Mouse (Mus musculus) kidney, postnatal 0 days (tissue): ENCODE results near the gene Prm2. TPM values are rescaled to one million over a fixed set of nuclear protein-coding genes. Genes with fewer than 3 reads are reported as not detected.

Experiments
- ATAC-seq: fragments of 200-750 bp; cut with Nextera tagmentation; replicated peaks from 2 replicates; pipeline ENCODE4 v1.8.0; 2017; ENCODE audit warnings: low read depth, moderate number of reproducible peaks, moderate TSS enrichment, moderate library complexity; ENCODE audit not compliant: low FRiP score
- DNase-seq: peaks from one replicate; pipeline ENCODE4 v3.0.0-alpha.2; 2016; ENCODE audit warnings: low spot score
- H3K27ac ChIP-seq: fragments of 300-500 bp; sonication (generic); 2 replicates; pipeline ENCODE4 v1.5.1; 2014; ENCODE audit warnings: mild to moderate bottlenecking
- H3K27me3 ChIP-seq: fragments of 300-500 bp; sonication (generic); 2 replicates; pipeline ENCODE4 v1.6.1; 2014; ENCODE audit warnings: low read length, mixed read lengths; ENCODE audit not compliant: insufficient read depth
- H3K36me3 ChIP-seq: fragments of 300-500 bp; sonication (generic); 2 replicates; pipeline ENCODE4 v1.6.1; 2014; ENCODE audit warnings: low read length, mixed read lengths; ENCODE audit not compliant: insufficient read depth
- H3K4me1 ChIP-seq: fragments of 300-500 bp; sonication (generic); replicated peaks from 2 replicates; pipeline ENCODE4 v1.6.1; 2014; ENCODE audit warnings: antibody characterized with exemption, low read length, mixed read lengths; ENCODE audit not compliant: insufficient read depth
- H3K4me2 ChIP-seq: fragments of 300-500 bp; sonication (generic); 2 replicates; pipeline ENCODE4 v1.6.1; 2014; ENCODE audit warnings: mild to moderate bottlenecking, low read length, moderate library complexity, mixed read lengths
- H3K4me3 ChIP-seq: fragments of 300-500 bp; sonication (generic); replicated peaks from 2 replicates; pipeline ENCODE4 v1.5.1; 2014; ENCODE audit warnings: low read depth, low read length
- H3K9ac ChIP-seq: fragments of 300-500 bp; sonication (generic); 2 replicates; pipeline ENCODE4 v1.6.1; 2014; ENCODE audit warnings: low read depth, low read length
- H3K9me3 ChIP-seq: fragments of 300-500 bp; sonication (generic); replicated peaks from 2 replicates; pipeline ENCODE4 v1.6.1; 2016; ENCODE audit warnings: low read length, inconsistent platforms, mixed read lengths
- CTCF ChIP-seq: IDR thresholded peaks from 2 replicates; pipeline ENCODE4 v1.5.1; 2016; ENCODE audit warnings: antibody characterized with exemption, low read depth, mild to moderate bottlenecking, moderate library complexity
- WGBS: fragments of 180-500 bp; shearing (Covaris S2); extraction: QIAGEN DNeasy Blood & Tissue Kit; methylation state at CpG from one replicate; pipeline ENCODE4 v1.1.7; 2014; 5-methylcytosine and 5-hydroxymethylcytosine counted together
- polyA plus RNA-seq: library from polyadenylated mRNA; unstranded; fragments of >200 nt; fragmentation: Nextera tagmentation; extraction: Ambion mirVana; gene quantifications from 2 replicates; pipeline ENCODE4 v1.2.1, GENCODE M21; 2015

Gene Prm2
- polyA plus RNA-seq, 1 experiment from 2014 or later, result not detected

GRCm38 (mm10) chr16:10827766-10828460, 32.0 kb upstream of the Prm2 start:
- H3K36me3 ChIP-seq, result no peaks in the 10 kb centered on the region
- H3K9ac ChIP-seq, result no peak overlapping the region
- WGBS, result 76% methylated on average over 7 of the region's 7 CpGs
- TF ChIP-seq CTCF, result no peak
- H3K27ac ChIP-seq, result no peak overlapping the region
- H3K4me1 ChIP-seq, result no peaks in the 10 kb centered on the region
- no peaks in the 10 kb centered on the region for H3K9me3 ChIP-seq
- no peaks in the 10 kb centered on the region for H3K27me3 ChIP-seq
- ATAC-seq (no peak), DNase-seq (no peak)
- no peak overlapping the region for H3K4me2 ChIP-seq
- H3K4me3 ChIP-seq, result no peak overlapping the region

DNA sequence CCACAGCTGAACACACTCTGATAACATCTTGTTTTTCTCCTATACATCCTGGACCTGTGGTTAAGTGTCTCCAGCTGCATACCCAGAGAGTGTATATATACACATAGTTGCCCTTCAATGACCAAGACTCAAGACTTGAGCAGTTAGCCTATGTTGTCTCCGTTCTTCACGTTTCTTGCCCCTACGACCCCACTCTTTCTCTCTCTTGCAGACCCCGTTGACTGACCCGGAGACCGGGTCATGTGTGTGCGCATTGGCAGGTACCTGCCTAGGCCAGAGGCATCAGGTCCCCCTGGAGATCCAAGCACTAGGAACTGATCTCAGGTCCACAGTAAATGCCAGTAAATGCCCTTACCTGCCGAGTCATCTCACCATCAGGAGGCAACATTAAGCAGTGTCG, 31.3 kb upstream of the Prm2 start:
- no peaks in the 10 kb centered on the region for H3K36me3 ChIP-seq
- ATAC-seq, result no peak
- no peaks in the 10 kb centered on the region for H3K9me3 ChIP-seq
- H3K4me3 ChIP-seq, result no peak overlapping the region
- no peak for TF ChIP-seq CTCF
- no peaks in the 10 kb centered on the region for H3K4me1 ChIP-seq
- H3K27me3 ChIP-seq, result no peaks in the 10 kb centered on the region
- H3K27ac ChIP-seq, result no peak overlapping the region
- WGBS, result 92% methylated on average over 9 of the region's 9 CpGs
- no peak overlapping the region for H3K4me2 ChIP-seq
- DNase-seq, result no peak
- no peak overlapping the region for H3K9ac ChIP-seq

DNA sequence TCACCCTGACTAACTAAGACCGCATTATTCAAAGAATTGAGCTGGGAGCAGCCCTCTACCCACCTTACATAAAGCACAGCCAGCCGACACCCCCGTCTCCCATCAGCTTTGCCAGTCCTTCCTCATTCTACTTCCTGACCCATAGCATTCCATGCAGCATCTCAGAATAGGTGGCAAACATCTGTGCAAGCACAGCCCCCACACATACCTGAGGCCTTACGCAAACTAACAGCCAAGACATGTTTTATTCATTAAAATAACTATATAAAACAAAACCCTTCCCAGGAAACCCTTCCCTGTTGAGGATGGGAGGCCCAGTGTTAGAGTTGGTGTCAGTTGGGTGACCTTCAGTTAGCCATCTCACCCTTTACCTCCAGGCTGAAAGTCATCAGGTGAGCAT, 29.9 kb upstream of the Prm2 start:
- no peak for TF ChIP-seq CTCF
- ATAC-seq, result no peak
- Histone ChIP-seq H3K27me3 (no peaks in the 10 kb centered on the region), H3K4me1 (no peaks in the 10 kb centered on the region), H3K36me3 (no peaks in the 10 kb centered on the region), H3K27ac (no peak overlapping the region), H3K4me2 (no peak overlapping the region), H3K9me3 (no peaks in the 10 kb centered on the region), H3K9ac (no peak overlapping the region), H3K4me3 (no peak overlapping the region)
- 74% methylated on average over 4 of the region's 4 CpGs for WGBS
- DNase-seq, result no peak

- WGBS, result 87% methylated on average over 1 of the region's 1 CpGs
- no peak overlapping the region for H3K27ac ChIP-seq
- no peaks in the 10 kb centered on the region for H3K36me3 ChIP-seq
- no peak for TF ChIP-seq CTCF
- H3K9me3 ChIP-seq, result no peaks in the 10 kb centered on the region
- H3K4me1 ChIP-seq, result no peaks in the 10 kb centered on the region
- H3K9ac ChIP-seq, result no peak overlapping the region
- H3K4me3 ChIP-seq, result no peak overlapping the region
- DNase-seq (no peak), ATAC-seq (no peak; the same call in 1 of the 2 replicates)
- H3K27me3 ChIP-seq, result no peaks in the 10 kb centered on the region
- no peak overlapping the region for H3K4me2 ChIP-seq
These were observed 28.6 kb upstream of the Prm2 start for GRCm38 (mm10) chr16:10824536-10824935.

- Histone ChIP-seq H3K4me1 (no peaks in the 10 kb centered on the region), H3K4me2 (no peak overlapping the region), H3K27me3 (no peaks in the 10 kb centered on the region), H3K4me3 (no peak overlapping the region), H3K9ac (no peak overlapping the region), H3K9me3 (no peaks in the 10 kb centered on the region), H3K27ac (no peak overlapping the region), H3K36me3 (no peaks in the 10 kb centered on the region)
- DNase-seq, result peak; percentile 65
- 31% methylated on average over 4 of the region's 4 CpGs for WGBS
- no peak; the same call in 1 of the 2 replicates for ATAC-seq
- TF ChIP-seq CTCF, result no peak
These were observed 25.5 kb upstream of the Prm2 start for GRCm38 (mm10) chr16:10821387-10821786.

GRCm38 (mm10) chr16:10819966-10820365, 24.0 kb upstream of the Prm2 start:
- Histone ChIP-seq H3K4me1 (no peaks in the 10 kb centered on the region), H3K4me2 (no peak overlapping the region), H3K9ac (no peak overlapping the region), H3K36me3 (no peaks in the 10 kb centered on the region), H3K27ac (no peak overlapping the region), H3K9me3 (no peaks in the 10 kb centered on the region), H3K4me3 (no peak overlapping the region), H3K27me3 (no peaks in the 10 kb centered on the region)
- no peak for ATAC-seq
- WGBS, result 70% methylated on average over 3 of the region's 3 CpGs
- TF ChIP-seq CTCF, result no peak
- DNase-seq, result no peak
